Mouse (Mus musculus): ENCODE data around the gene Wnt6. TPM values are rescaled to one million over a fixed set of nuclear protein-coding genes. Genes with fewer than 3 reads are reported as not detected.

Wnt6 gene
- polyA plus RNA-seq, 1 experiment from 2014 or later, result 0.22 TPM

- H3K27ac ChIP-seq (ENCODE audit: low read length), result no peak overlapping the region
- H3K4me3 ChIP-seq (ENCODE audit: low read length), result no peak overlapping the region
- H3K27me3 ChIP-seq (replicated peaks; ENCODE audit: control insufficient read depth, insufficient read depth, low read length), result peaks cover 93% of the 10 kb centered on the region
- WGBS, result 27% methylated on average over 6 of the region's 6 CpGs
- no peak for ATAC-seq
- no peaks in the 10 kb centered on the region for H3K36me3 ChIP-seq (ENCODE audit: control insufficient read depth, insufficient read depth, low read length)
- no peak overlapping the region for H3K4me2 ChIP-seq (ENCODE audit: low read depth, low read length)
- peaks cover 20% of the 10 kb centered on the region for H3K4me1 ChIP-seq (ENCODE audit: control insufficient read depth, insufficient read depth, low read length)
- no peaks in the 10 kb centered on the region for H3K9me3 ChIP-seq (ENCODE audit: control insufficient read depth, low read length)
- H3K9ac ChIP-seq (ENCODE audit: low read depth, low read length), result no peak overlapping the region
Observed at GRCm38 (mm10) chr1:74801631-74802140, 30.0 kb downstream of the Wnt6 start.

DNA sequence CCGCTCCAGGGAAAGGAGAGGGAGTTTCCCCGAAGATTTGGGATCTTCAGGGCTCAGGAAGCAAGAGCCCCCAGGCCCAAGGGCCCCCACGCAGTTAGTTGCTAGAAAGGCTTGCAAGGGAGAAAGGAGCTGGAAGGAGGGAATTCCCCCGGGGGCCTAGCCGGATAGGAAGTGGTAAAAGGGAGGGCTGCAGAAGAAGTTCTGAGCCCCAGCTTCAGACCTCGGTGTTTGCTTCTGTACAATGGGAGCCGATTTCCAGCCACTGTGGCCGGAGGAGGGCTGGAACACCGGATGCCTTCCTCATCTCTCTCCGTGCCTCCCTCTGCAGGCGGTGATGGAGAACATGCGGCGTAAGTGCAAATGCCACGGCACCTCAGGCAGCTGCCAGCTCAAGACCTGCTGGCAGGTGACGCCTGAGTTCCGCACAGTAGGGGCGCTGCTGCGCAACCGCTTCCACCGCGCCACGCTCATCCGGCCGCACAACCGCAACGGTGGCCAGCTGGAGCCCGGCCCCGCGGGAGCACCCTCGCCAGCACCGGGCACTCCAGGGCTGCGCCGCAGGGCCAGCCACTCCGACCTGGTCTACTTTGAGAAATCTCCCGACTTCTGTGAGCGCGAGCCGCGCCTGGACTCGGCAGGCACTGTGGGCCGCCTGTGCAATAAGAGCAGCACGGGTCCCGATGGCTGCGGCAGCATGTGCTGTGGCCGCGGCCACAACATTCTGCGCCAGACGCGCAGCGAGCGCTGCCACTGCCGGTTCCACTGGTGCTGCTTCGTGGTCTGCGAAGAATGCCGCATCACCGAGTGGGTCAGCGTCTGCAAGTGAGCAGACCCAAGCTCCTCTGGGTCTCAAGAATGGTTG lies 31.3 kb downstream of the Wnt6 start:
- no peak overlapping the region for H3K27ac ChIP-seq (ENCODE audit: low read length)

DNA sequence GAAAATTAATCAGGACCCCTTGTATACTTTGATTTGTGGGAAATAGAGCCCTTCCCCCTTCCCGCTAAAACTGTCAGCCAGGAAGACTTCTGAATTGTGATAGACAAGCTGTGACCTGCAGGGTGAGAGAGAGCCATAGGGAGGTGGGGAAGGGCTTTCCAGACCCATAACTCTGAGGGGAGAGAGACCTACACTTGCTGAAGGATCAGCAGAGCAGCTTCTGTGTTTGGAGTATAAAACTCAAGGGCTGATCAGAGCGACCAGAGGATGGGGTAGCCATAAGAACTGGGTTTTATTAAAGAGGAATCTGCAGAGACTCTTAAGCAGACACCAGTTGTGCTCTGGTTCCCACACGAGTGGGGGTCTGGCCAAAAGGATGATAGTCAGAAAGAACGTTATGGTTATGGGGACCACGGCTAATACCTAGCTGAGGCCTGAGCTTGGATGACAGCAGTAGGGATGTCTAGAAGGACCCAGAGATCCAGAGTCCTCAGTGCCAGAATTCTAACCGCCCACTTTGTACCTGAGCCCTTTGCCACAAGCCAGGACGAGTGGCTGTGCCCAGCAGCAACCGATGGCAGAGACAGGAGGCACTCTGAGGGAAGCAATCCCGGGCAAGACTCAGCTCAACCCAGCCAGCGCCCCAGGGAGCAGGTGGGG lies 32.6 kb downstream of the Wnt6 start:
- H3K27me3 ChIP-seq (replicated peaks; ENCODE audit: control insufficient read depth, insufficient read depth, low read length), result peaks cover 89% of the 10 kb centered on the region
- H3K4me1 ChIP-seq (ENCODE audit: control insufficient read depth, insufficient read depth, low read length), result peaks cover 28% of the 10 kb centered on the region
- no peak overlapping the region for H3K4me2 ChIP-seq (ENCODE audit: low read depth, low read length)
- no peak overlapping the region for H3K4me3 ChIP-seq (ENCODE audit: low read length)
- no peaks in the 10 kb centered on the region for H3K36me3 ChIP-seq (ENCODE audit: control insufficient read depth, insufficient read depth, low read length)
- no peak for ATAC-seq
- 12% methylated on average over 10 of the region's 10 CpGs for WGBS
- H3K27ac ChIP-seq (ENCODE audit: low read length), result no peak overlapping the region
- H3K9me3 ChIP-seq (ENCODE audit: control insufficient read depth, low read length), result no peaks in the 10 kb centered on the region
- H3K9ac ChIP-seq (ENCODE audit: low read depth, low read length), result no peak overlapping the region

More for the DNA sequence above, 31.3 kb downstream of the Wnt6 start:
- H3K9ac ChIP-seq (ENCODE audit: low read depth, low read length), result peak overlapping the region; percentile 45
- 1% methylated on average over 57 of the region's 57 CpGs for WGBS
- H3K4me3 ChIP-seq (ENCODE audit: low read length), result peak overlapping the region; percentile 49
- peaks cover 28% of the 10 kb centered on the region for H3K4me1 ChIP-seq (ENCODE audit: control insufficient read depth, insufficient read depth, low read length)
- no peaks in the 10 kb centered on the region for H3K9me3 ChIP-seq (ENCODE audit: control insufficient read depth, low read length)
- peak; percentile 82 for ATAC-seq
- peak overlapping the region; percentile 94 for H3K4me2 ChIP-seq (ENCODE audit: low read depth, low read length)
- no peaks in the 10 kb centered on the region for H3K36me3 ChIP-seq (ENCODE audit: control insufficient read depth, insufficient read depth, low read length)
- peaks cover 96% of the 10 kb centered on the region for H3K27me3 ChIP-seq (replicated peaks; ENCODE audit: control insufficient read depth, insufficient read depth, low read length)

DNA sequence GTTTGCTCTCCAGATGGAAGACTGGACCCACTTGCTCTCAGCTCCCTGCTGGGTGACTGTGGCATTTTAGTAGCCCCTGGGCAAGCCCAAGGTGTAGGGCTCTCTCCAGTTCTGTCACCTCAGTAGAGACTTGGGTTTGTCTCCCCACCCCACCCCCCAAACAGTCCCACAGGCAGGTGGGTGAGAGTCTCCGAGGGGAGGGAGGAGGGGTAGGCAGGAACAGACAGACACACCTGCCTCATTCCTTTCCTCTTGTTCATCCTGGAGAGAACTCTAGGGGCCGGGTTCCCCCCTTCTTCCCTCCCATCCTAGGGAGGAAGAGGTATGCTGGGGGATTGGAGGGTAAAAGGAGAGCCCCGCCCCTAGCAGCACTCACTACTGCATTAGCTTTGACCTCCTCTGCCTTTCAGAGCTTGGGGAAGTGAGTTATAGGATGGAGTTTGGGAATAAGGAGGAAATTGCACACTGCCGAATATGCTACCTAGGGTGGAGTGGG lies 33.7 kb downstream of the Wnt6 start:
- ATAC-seq, result no peak
- Histone ChIP-seq H3K4me2 (ENCODE audit: low read depth, low read length) (no peak overlapping the region), H3K9me3 (ENCODE audit: control insufficient read depth, low read length) (no peaks in the 10 kb centered on the region), H3K36me3 (ENCODE audit: control insufficient read depth, insufficient read depth, low read length) (no peaks in the 10 kb centered on the region), H3K9ac (ENCODE audit: low read depth, low read length) (no peak overlapping the region), H3K27ac (ENCODE audit: low read length) (no peak overlapping the region), H3K4me1 (ENCODE audit: control insufficient read depth, insufficient read depth, low read length) (peaks cover 27% of the 10 kb centered on the region), H3K4me3 (ENCODE audit: low read length) (no peak overlapping the region), H3K27me3 (replicated peaks; ENCODE audit: control insufficient read depth, insufficient read depth, low read length) (peaks cover 79% of the 10 kb centered on the region)
- 24% methylated on average over 4 of the region's 4 CpGs for WGBS

DNA sequence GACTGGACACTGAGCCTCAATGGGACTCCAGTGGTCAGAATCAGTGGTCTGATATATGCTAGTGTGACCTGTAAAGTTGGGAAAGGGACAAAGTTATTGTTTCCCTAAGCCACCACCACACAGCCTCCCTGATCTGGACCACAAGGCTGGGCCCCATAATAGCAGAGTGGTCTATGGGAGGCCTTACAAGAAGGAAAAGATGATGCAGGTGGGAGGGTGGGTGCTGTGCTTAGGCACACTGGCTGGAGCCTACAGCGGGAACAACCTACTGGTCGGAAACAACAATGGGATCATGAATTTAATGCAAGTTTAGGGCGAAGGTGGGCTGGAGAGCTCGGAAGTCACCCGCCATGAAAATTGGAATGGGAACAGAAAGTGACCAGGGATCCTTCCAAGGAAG lies 34.2 kb downstream of the Wnt6 start:
- no peaks in the 10 kb centered on the region for H3K36me3 ChIP-seq (ENCODE audit: control insufficient read depth, insufficient read depth, low read length)
- H3K4me3 ChIP-seq (ENCODE audit: low read length), result no peak overlapping the region
- H3K9ac ChIP-seq (ENCODE audit: low read depth, low read length), result no peak overlapping the region
- 16% methylated on average over 5 of the region's 5 CpGs for WGBS
- peaks cover 75% of the 10 kb centered on the region for H3K27me3 ChIP-seq (replicated peaks; ENCODE audit: control insufficient read depth, insufficient read depth, low read length)
- ATAC-seq, result no peak
- H3K4me2 ChIP-seq (ENCODE audit: low read depth, low read length), result no peak overlapping the region
- peaks cover 22% of the 10 kb centered on the region for H3K4me1 ChIP-seq (ENCODE audit: control insufficient read depth, insufficient read depth, low read length)
- no peak overlapping the region for H3K27ac ChIP-seq (ENCODE audit: low read length)
- no peaks in the 10 kb centered on the region for H3K9me3 ChIP-seq (ENCODE audit: control insufficient read depth, low read length)

DNA sequence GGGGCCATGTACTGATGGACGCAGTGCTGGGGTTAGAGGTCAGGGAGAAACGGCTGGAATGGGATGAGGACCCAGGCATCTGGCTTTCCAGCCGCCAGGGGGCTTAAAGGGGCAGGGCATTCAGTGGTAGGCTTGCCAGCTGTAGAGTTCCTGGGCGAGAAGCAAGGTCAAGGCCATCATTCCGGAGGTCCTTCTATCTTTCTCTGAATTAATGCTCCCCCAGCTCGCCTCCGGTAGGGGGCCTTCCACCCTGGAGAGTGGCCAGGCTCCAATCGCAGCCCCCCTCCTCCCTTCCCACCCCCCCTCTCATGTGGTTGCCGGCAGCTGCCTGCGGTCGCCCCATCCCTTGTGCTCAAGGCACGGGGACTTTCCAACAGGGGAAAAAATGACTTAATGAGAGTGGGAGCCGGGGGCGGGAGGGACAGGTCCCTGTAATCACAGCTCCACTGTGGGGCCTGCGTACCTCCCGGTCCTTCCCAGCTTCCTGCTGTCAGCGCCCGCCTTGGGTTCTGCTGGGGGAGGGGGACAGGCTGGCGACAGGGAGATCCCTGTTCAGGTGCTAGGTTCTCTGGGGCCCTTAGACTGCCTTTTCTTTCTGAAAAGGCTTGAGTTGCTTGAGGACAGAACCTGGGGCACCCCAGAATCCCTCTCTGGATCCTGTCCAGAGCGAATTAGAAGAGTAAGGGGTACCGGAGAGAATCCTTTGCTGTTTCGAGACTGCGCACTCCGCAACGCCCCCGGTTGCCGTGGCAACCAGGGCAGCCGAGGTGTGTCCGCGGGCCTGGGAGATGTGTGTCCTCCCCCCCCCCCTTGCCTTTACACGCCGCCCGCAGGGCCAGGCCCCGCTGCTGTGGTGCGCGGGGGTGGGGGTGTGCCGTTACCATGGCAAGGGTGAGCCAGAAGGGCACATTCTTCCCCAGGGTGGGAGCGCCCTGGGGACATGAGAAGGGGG lies 34.9 kb downstream of the Wnt6 start:
- under 1% methylated on average over 38 of the region's 38 CpGs for WGBS

GRCm38 (mm10) chr1:74807551-74808071 lies 35.9 kb downstream of the Wnt6 start:
- Histone ChIP-seq H3K4me1 (ENCODE audit: control insufficient read depth, insufficient read depth, low read length) (peaks cover 21% of the 10 kb centered on the region), H3K36me3 (ENCODE audit: control insufficient read depth, insufficient read depth, low read length) (no peaks in the 10 kb centered on the region), H3K4me3 (ENCODE audit: low read length) (no peak overlapping the region), H3K4me2 (ENCODE audit: low read depth, low read length) (0 out of 2 replicates have a peak overlapping the region, but pooled peaks have one; percentile 5), H3K27ac (ENCODE audit: low read length) (no peak overlapping the region), H3K9ac (ENCODE audit: low read depth, low read length) (no peak overlapping the region), H3K27me3 (replicated peaks; ENCODE audit: control insufficient read depth, insufficient read depth, low read length) (peaks cover 62% of the 10 kb centered on the region), H3K9me3 (ENCODE audit: control insufficient read depth, low read length) (no peaks in the 10 kb centered on the region)
- WGBS, result 5% methylated on average over 23 of the region's 23 CpGs
- peak; percentile 7; the same call in 1 of the 2 replicates for ATAC-seq

More for the DNA sequence above, 34.9 kb downstream of the Wnt6 start:
- Histone ChIP-seq H3K27ac (ENCODE audit: low read length) (no peak overlapping the region), H3K4me1 (ENCODE audit: control insufficient read depth, insufficient read depth, low read length) (peaks cover 21% of the 10 kb centered on the region), H3K9me3 (ENCODE audit: control insufficient read depth, low read length) (no peaks in the 10 kb centered on the region), H3K27me3 (replicated peaks; ENCODE audit: control insufficient read depth, insufficient read depth, low read length) (peaks cover 71% of the 10 kb centered on the region), H3K9ac (ENCODE audit: low read depth, low read length) (no peak overlapping the region; the same call in 1 of the 2 replicates), H3K4me3 (ENCODE audit: low read length) (peak overlapping the region; percentile 22), H3K36me3 (ENCODE audit: control insufficient read depth, insufficient read depth, low read length) (no peaks in the 10 kb centered on the region), H3K4me2 (ENCODE audit: low read depth, low read length) (peak overlapping the region; percentile 34)
- no peak for ATAC-seq

- Histone ChIP-seq H3K27me3 (replicated peaks; ENCODE audit: control insufficient read depth, insufficient read depth, low read length) (peaks cover 57% of the 10 kb centered on the region), H3K36me3 (ENCODE audit: control insufficient read depth, insufficient read depth, low read length) (no peaks in the 10 kb centered on the region), H3K4me1 (ENCODE audit: control insufficient read depth, insufficient read depth, low read length) (peaks cover 21% of the 10 kb centered on the region), H3K4me3 (ENCODE audit: low read length) (0 out of 2 replicates have a peak overlapping the region, but pooled peaks have one; percentile 23), H3K4me2 (ENCODE audit: low read depth, low read length) (0 out of 2 replicates have a peak overlapping the region, but pooled peaks have one; percentile 23), H3K9me3 (ENCODE audit: control insufficient read depth, low read length) (no peaks in the 10 kb centered on the region), H3K27ac (ENCODE audit: low read length) (no peak overlapping the region), H3K9ac (ENCODE audit: low read depth, low read length) (no peak overlapping the region)
- WGBS, result 0% methylated on average over 16 of the region's 16 CpGs
- peak; percentile 83 for ATAC-seq
Observed at GRCm38 (mm10) chr1:74808078-74808477, 36.4 kb downstream of the Wnt6 start.
